ENCODE assay signal across 31 mouse cellular contexts in genomic region chr6:17097301-17097700, GRCm38 (mm10).
"Had no signal": no experiment of that assay in that cellular context is flagged by ENCODE, and none has a peak within 500 bp of the region (broad histone marks: within the 10 kb centered on the region; RNA-seq: fewer than 3 reads in every experiment).

No protein-coding gene starts in this region.

- H3K4me2 ChIP-seq: limb, embryonic 12.5 days; limb, embryonic 13.5 days; limb, embryonic 15.5 days; liver, embryonic 11.5 days; liver, embryonic 12.5 days; liver, embryonic 13.5 days; liver, embryonic 15.5 days; lung, embryonic 14.5 days; lung, embryonic 15.5 days; midbrain, embryonic 11.5 days; midbrain, embryonic 12.5 days; midbrain, embryonic 13.5 days; midbrain, embryonic 15.5 days had no signal

- ATAC-seq: liver, embryonic 12.5 days; liver, postnatal 0 days; lung, postnatal 0 days; midbrain, embryonic 13.5 days; midbrain, embryonic 15.5 days; midbrain, embryonic 16.5 days had no signal

- H3K27ac ChIP-seq: limb, embryonic 10.5 days; limb, embryonic 12.5 days; limb, embryonic 13.5 days; limb, embryonic 15.5 days; liver, embryonic 12.5 days; liver, embryonic 13.5 days; liver, embryonic 14.5 days; liver, embryonic 15.5 days; lung, embryonic 15.5 days; macrophage; midbrain, embryonic 10.5 days; midbrain, embryonic 12.5 days; midbrain, embryonic 13.5 days; midbrain, embryonic 15.5 days had no signal

- H3K36me3 ChIP-seq: liver, embryonic 12.5 days; liver, embryonic 13.5 days; liver, embryonic 15.5 days; lung, embryonic 15.5 days; midbrain, embryonic 12.5 days had no signal

- H3K4me1 ChIP-seq: limb, embryonic 10.5 days; limb, embryonic 15.5 days; liver, embryonic 12.5 days; liver, embryonic 13.5 days; liver, embryonic 15.5 days; lung, embryonic 15.5 days; midbrain, embryonic 10.5 days; midbrain, embryonic 12.5 days; midbrain, embryonic 15.5 days had no signal

- H3K9ac ChIP-seq: limb, embryonic 12.5 days; limb, embryonic 13.5 days; limb, embryonic 15.5 days; liver, embryonic 12.5 days; liver, embryonic 13.5 days; liver, embryonic 14.5 days; liver, embryonic 15.5 days; liver, postnatal 0 days; lung, embryonic 14.5 days; lung, embryonic 15.5 days; midbrain, embryonic 12.5 days; midbrain, embryonic 13.5 days; midbrain, embryonic 15.5 days had no signal

- H3K9me3 ChIP-seq: limb, embryonic 10.5 days; limb, embryonic 12.5 days; limb, embryonic 13.5 days; limb, embryonic 15.5 days; liver, embryonic 12.5 days; liver, embryonic 13.5 days; liver, embryonic 15.5 days; lung, embryonic 15.5 days; megakaryocyte, embryonic 14.5 days; midbrain, embryonic 10.5 days; midbrain, embryonic 12.5 days; midbrain, embryonic 13.5 days; midbrain, embryonic 15.5 days had no signal

- DNase-seq: left cerebral cortex, postnatal 4 days; liver; liver, embryonic 13.5 days; liver, postnatal 0 days; lung, adult 18-20 months; lung, adult 2 months; lung, embryonic 14.5 days; lung, postnatal 10 days; lung, postnatal 14 days; lung, postnatal 36 days; lung, postnatal 4 days; midbrain, embryonic 14.5 days had no signal

- H3K4me3 ChIP-seq: limb, embryonic 10.5 days; limb, embryonic 12.5 days; limb, embryonic 13.5 days; limb, embryonic 15.5 days; liver, embryonic 12.5 days; liver, embryonic 13.5 days; liver, embryonic 15.5 days; lung, embryonic 15.5 days; megakaryocyte, embryonic 14.5 days; midbrain, embryonic 10.5 days; midbrain, embryonic 12.5 days; midbrain, embryonic 13.5 days; midbrain, embryonic 15.5 days; myocyte had no signal

- H3K27me3 ChIP-seq: limb, embryonic 12.5 days; limb, embryonic 13.5 days; limb, embryonic 15.5 days; liver, embryonic 12.5 days; liver, embryonic 13.5 days; liver, embryonic 15.5 days; lung, embryonic 15.5 days; megakaryocyte, embryonic 14.5 days; midbrain, embryonic 12.5 days; midbrain, embryonic 13.5 days; midbrain, embryonic 15.5 days had no signal
